14 mouse cellular contexts compared by ENCODE assay signal in the genomic region with DNA sequence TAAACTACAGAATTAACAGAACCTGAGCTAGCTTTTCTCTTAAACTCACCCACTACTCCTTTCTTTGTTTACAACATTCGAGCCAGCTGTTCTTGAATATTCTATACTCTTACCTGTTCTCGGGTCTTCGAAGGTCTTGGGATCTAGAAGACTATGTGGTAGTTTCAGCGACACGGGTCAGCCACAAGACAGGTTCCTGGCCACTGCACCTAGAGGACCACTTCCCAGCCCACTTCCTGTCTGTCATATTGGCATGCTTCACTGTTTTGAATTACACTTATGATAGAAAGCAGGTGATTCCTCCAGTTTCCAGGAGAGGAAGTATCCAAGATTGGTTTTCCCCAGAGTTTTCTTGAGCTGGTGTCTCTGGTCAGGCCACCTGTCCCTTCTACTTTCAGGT. TPM values are rescaled to one million over a fixed set of nuclear protein-coding genes. Genes with fewer than 3 reads are reported as not detected.
"Had no signal": no experiment of that assay in that cellular context is flagged by ENCODE, and none has a peak within 500 bp of the region (broad histone marks: within the 10 kb centered on the region; RNA-seq: fewer than 3 reads in every experiment).

No protein-coding gene starts in this region.

- ATAC-seq: intestine, embryonic 16.5 days; liver, embryonic 12.5 days; midbrain, embryonic 16.5 days had no signal

- DNase-seq: kidney, adult 18-20 months; kidney, postnatal 25 days; layer of hippocampus, adult 9-11 months; liver; lung, adult 2 months; right cerebral cortex, adult 18-20 months; right cerebral cortex, postnatal 14 days; right cerebral cortex, postnatal 4 days had no signal

RNA-seq across cellular contexts. Expression of gene Ankrd22, which starts 3.2 kb away (rescaled TPM):
- polyA plus RNA-seq: kidney, embryonic 14.5 days; liver, embryonic 12.5 days; midbrain, embryonic 12.5 days; midbrain, embryonic 16.5 days; neural tube, embryonic 14.5 days had no signal
